Mouse (Mus musculus) adrenal gland, adult 8-10 months (tissue): ENCODE data around the gene Cby1. TPM values are rescaled to one million over a fixed set of nuclear protein-coding genes. Genes with fewer than 3 reads are reported as not detected.
"Not testable (repeated sequence)": the region's sequence is repeated elsewhere in the genome, so short reads cannot be mapped to it uniquely, and the experiment has no call there.

Source experiments
- DNase-seq: peaks from one replicate; pipeline ENCODE4 v3.0.0; 2022
- total RNA-seq, 4 experiments: library from RNA; stranded (reverse); gene quantifications; 2 replicates each; pipeline ENCODE4 v1.2.4; 2022

Gene Cby1
- total RNA-seq: 10 to 100 TPM; 21.7 to 31.1 (median 24.9) TPM

DNA sequence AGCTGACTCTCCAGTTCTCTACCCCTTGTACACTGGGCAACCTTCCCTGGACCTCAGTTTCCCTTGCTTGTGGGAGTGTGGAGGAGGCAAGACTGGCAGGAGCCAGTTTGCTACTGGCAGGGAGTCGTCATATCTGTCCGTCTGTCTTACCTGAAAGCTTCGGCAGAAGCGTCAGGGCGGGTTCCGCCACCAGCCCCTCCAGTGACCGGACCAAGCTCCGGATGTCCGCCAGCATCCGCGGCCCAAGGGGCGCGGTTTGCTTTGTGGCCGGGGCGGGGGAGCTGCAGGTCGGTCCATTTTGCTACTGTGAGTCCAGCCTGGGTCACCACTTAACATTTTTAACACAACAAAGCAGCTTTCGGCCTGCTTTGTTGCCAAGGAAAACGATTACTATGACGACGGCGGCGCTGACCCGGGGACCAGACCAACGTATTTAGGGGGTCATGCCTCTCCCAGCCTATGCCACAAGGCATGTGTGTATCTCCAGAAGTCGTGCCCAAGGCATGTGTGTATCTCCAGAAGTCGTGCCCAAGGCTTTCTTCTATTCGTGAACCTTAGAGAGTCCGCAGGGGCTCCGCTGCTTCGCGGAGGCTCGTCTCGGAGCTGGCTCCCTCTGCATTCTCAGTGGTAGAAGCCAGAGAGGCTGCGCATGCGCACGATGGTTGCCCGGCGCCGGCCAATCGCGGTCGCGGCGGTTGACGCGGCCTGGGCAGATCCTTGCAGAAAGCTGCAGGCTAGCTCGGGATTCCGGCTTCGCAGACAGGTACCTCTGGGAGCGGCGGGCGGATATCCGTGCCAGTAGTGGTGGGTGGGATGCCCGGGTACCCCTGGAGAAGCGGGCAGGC lies at the start of gene Cby1, which contains the start of gene Fam227a:
Gene Cby1, plus strand, starts transcription at position 669 of the 845 bp plus-strand sequence.
Gene Fam227a, minus strand, starts transcription at position 426 of the 845 bp plus-strand sequence.
- peak; percentile 89 for DNase-seq

GRCm38 (mm10) chr15:79609226-79609625 lies 49.8 kb upstream of the Cby1 start:
- no peak for DNase-seq

- DNase-seq: no peak
Measured at GRCm38 (mm10) chr15:79615501-79615900, 43.5 kb upstream of the Cby1 start.

- no peak for DNase-seq
Measured at GRCm38 (mm10) chr15:79616729-79617128, 42.3 kb upstream of the Cby1 start.

DNA sequence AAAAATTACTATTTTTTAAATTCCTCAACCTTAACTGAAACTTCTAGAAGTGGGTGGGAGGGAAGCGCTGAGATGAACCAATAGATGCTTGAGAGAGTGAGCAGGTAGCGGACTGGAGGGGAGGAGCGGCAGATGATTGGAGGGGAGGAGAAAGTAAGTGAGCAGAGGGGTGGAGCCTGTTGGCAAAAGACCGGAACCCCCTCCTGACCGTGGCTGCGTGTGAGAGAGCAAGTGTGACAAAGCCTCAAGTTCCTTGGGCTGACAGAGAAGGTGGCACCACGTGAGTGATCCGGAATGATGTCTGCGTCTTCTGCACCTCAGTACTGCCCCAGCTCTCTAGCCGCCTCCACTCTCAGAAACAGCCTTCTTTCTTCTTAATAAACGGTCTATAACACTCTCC lies 41.9 kb upstream of the Cby1 start:
- DNase-seq: no peak

GRCm38 (mm10) chr15:79618456-79618855 lies 40.5 kb upstream of the Cby1 start:
- DNase-seq: no peak

GRCm38 (mm10) chr15:79619770-79620414 lies 39.1 kb upstream of the Cby1 start:
- DNase-seq: no peak

DNA sequence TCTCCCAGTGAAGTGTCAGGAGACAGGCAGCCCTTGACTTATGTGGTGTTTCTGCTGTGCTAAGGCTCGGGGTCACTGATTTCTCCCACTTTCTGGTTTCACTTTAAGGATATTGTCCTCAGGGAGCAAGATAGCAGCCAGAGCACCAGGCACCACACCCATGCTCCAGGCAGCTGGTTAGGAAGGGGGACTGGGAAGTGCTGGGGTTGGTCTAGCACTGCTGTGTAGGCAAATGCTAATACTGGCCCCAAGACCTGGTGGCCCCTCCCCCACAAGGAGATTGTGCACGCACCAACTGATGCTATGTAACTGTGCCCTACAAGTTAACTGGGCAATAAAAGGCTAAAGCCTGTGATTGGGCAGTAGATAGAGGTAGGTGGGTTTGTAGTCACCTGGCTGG lies 28.5 kb upstream of the Cby1 start:
- no peak for DNase-seq

GRCm38 (mm10) chr15:79641135-79641817 lies 17.7 kb upstream of the Cby1 start:
- no peak for DNase-seq

DNA sequence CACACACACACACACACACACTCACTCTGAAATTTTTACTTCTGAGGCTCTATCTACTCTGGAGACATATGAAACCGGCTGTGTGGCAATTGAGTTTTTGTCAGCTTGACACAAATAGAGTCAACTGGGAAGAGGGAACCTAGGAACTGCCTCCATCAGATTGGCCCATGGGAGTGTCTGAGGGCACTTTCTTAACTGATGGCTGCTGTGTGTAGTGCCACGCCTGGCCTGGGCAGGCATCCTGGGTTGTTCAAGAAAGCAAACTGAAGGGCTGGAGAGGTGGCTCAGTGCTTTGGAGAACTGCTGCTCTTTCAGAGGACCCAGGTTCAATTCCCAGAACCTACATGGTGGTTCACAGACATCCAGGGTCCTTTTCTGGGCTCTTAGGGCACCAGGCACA lies 13.5 kb upstream of the Cby1 start:
- no peak for DNase-seq

- DNase-seq: no peak
Measured at GRCm38 (mm10) chr15:79648130-79648529, 10.9 kb upstream of the Cby1 start.

DNA sequence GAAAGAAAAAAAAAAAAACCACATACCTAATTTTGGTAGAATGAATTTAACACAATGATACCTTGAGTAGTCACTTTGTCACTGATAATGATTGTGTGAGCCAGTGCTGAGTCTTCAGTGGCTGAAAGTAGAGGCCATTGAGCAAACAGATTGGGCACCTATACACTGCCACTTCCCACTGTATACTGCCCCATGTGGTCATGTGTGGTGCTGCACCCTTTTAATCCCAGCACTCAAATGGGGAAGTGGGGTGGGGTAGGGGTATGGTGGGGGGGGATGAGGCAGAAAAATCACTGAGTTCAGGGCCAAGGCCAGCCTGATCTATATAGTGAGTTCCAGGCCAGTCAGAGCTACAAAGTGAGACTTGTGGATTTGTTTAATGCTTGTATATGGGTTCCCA lies 8.4 kb upstream of the Cby1 start:
- no peak for DNase-seq

- DNase-seq: no peak
Measured at GRCm38 (mm10) chr15:79651481-79651880, 7.5 kb upstream of the Cby1 start.

GRCm38 (mm10) chr15:79656451-79656850 lies 2.5 kb upstream of the Cby1 start:
- DNase-seq: no peak

DNA sequence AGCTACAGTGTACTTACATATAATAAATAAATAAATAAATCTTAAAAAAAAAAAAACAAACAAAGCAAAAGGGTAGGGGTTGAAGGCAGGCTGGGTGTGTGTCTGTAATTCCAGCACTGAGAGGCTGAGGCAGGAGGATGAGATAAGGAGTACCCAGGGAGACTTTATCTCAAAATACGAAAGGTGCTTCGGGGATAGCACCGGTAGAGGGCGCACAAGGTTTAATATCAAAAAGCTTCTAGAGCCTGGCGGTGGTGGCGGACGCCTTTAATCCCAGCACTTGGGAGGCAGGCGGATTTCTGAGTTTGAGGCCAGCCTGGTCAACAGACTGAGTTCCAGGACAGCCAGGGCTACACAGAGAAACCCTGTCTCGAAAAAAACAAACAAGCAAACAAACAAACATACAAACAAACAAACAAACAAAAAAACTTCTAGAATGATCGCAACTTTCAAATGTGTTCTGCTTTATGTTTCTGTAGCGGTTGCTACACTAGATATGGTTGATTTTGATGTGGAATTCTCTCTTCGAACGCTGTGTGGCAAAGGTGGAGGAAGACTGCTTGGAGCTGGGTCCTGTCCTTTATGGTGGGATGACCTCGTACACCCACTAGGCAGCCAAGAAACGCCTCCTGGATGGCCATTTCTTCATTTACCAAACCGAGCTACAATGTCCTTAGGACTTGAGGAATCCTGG lies 1.0 kb upstream of the Cby1 start:
- peak; percentile 70 for DNase-seq

DNA sequence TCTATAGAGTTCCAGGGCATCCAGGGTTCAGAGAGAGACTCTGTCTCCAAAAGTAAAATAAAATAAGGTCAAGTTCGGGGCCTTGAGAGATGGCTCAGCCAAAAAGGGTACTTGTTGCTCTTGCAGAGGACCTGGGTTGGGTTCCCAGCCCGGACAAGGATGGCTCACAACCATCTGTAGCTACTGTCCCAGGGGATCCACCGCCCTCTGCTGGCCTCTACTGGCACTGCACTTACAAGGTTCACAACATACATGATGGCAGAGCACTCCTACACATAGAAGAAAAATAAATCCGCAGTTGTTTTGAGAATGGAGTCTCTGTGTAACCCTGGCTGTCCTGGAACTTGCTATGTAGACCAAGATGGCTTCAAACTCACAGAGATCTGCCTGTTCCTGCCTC lies 2.9 kb downstream of the Cby1 start:
- no peak for DNase-seq

DNA sequence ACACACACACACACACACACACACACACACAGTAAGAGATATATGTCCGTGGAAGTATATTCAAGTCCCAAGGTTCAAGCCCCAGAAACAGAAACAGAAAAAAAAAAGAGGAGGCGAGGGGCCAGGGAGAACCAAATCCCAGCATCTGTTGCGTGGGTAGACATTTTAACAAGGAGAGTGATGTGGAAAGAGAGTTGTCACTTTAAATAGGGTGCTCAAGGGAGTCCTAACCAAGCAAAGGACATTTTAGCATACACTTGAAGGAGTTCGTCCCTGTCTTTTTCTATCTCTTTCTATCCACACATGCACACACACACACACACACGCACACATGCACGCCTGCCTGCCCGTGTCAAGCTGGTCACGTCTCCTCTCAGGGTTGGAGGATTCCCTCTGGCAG lies 5.7 kb downstream of the Cby1 start:
- DNase-seq: no peak

DNA sequence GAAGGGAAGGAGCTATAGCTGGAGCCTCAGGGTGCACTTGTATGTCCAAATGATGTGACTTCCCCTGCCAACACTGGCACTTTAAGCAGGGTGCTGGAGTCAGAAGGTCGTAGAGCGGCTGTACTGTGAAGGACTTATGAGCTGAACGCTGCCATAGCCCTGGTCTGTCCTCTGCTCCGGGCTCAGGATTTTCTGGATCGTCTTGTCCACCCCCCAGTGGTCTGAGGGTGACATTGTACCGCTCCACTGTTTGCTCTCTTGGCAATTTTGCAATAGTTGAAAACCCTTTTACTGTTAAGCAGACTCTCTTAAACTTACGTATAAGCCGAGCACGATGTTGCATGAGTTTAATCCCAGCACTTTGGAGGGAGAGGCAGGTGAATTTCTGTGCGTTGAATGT lies 10.2 kb downstream of the Cby1 start:
- DNase-seq: no peak

DNA sequence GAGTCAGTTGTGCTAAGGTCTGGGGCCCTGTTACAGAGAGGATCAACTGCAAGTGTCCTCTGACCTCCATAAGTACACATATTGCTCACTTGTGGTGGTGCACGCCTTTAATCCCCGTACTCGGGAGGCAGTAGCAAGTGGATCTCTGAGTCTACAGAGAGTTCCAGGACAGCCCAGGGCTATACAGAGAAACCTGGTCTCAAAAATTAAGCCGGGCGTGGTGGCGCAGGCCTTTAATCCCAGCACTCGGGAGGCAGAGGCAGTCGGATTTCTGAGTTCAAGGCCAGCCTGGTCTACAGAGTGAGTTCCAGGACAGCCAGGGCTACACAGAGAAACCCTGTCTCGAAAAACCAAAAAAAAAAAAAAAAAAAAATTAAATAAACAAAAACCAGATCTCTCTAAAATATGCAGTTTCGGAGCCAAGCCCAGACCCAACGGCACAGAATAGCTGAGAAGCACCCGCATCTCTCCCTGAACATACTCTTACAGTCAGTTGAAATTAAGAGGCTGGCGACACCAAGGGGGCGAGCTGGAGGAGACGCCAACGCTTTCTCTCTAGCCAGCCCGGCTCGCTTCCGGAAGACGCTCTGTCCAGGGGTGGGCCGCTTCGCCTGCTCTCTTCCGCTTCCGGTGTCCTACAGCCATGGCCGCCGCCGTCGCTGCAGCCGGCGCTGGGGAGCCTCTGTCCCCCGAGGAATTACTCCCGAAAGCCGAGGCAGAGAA lies 11.4 kb downstream of the Cby1 start, which contains the start of gene Tomm22:
Gene Tomm22, plus strand, starts transcription at position 613 of the 723 bp plus-strand sequence.
- DNase-seq: peak; percentile 84

- no peak for DNase-seq
Measured at GRCm38 (mm10) chr15:79670972-79671299, 11.9 kb downstream of the Cby1 start.

GRCm38 (mm10) chr15:79671828-79672348 lies 12.9 kb downstream of the Cby1 start:
- DNase-seq: not testable (repeated sequence)

DNA sequence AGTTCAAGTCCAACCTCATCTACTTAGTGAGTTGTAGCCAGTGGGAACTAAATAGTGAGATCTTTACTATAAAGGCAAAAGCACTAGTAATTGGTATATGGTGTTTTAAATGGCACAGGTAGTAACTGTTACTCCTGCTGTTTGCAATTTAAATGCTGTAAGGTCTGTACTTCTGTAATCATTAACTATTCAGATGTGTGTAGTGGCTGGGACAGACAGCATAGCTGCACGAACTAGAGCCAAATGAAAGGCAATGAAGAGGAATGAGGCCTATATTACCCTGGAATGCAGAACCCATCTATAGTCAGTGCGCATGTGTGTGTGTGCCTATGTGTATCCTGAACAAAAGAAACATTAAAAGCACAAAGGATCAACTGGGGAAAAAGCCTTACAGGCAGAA lies 18.9 kb downstream of the Cby1 start:
- DNase-seq: no peak
